Mouse (Mus musculus) frontal cortex, postnatal 25 days (tissue): ENCODE measurements around the gene Nptxr.
A peak's percentile ranks its signal among the peaks of the same experiment; 100 is the strongest.

Source experiments
- DNase-seq, 2 experiments: peaks; one replicate each; pipeline ENCODE4 v3.0.0; 2022; ENCODE audit warnings: low spot score in 2 of 2

Gene Nptxr

GRCm38 (mm10) chr15:79753420-79753752 lies 51.2 kb downstream of the Nptxr start:
- DNase-seq, result no peak

- DNase-seq, result peak; percentile 60 to 77
These were observed 51.7 kb downstream of the Nptxr start for GRCm38 (mm10) chr15:79752742-79753419.

- DNase-seq, result no peak
These were observed 52.8 kb downstream of the Nptxr start for GRCm38 (mm10) chr15:79751772-79752171.

GRCm38 (mm10) chr15:79750266-79750665 lies 54.3 kb downstream of the Nptxr start:
- no peak for DNase-seq

- no peak for DNase-seq
These were observed 55.4 kb downstream of the Nptxr start for GRCm38 (mm10) chr15:79749162-79749561.

GRCm38 (mm10) chr15:79747998-79748397 lies 56.6 kb downstream of the Nptxr start:
- no peak for DNase-seq

GRCm38 (mm10) chr15:79745883-79746282 lies 58.7 kb downstream of the Nptxr start:
- DNase-seq, result no peak

GRCm38 (mm10) chr15:79745312-79745711 lies 59.3 kb downstream of the Nptxr start:
- no peak for DNase-seq

- DNase-seq, result no peak
These were observed 59.8 kb downstream of the Nptxr start for GRCm38 (mm10) chr15:79744742-79745141.

- no peak for DNase-seq
These were observed 60.6 kb downstream of the Nptxr start for GRCm38 (mm10) chr15:79744001-79744400.

GRCm38 (mm10) chr15:79742706-79743023 lies 61.9 kb downstream of the Nptxr start:
- no peak for DNase-seq

- peak; percentile 85 to 90 for DNase-seq
These were observed 62.5 kb downstream of the Nptxr start, which contains the start of gene Sun2 for GRCm38 (mm10) chr15:79741921-79742705. TSS of gene Sun2 (minus strand) at chr15:79742536.

- DNase-seq, result no peak
These were observed 63.2 kb downstream of the Nptxr start for GRCm38 (mm10) chr15:79741173-79741858.

GRCm38 (mm10) chr15:79740739-79741138 lies 63.8 kb downstream of the Nptxr start:
- DNase-seq, result no peak
